In genomic region chr4:97751030-97751482, GRCm38 (mm10) we compare ENCODE assay signal across 8 mouse cellular contexts. TPM values are rescaled to one million over a fixed set of nuclear protein-coding genes. Genes with fewer than 3 reads are reported as not detected.
DNase-seq lines count a peak whose midpoint lies in the region; ATAC-seq lines count a peak whose summit lies in the region.

No protein-coding gene starts in this region.

- intact Hi-C loops in left cerebral cortex, postnatal 36 days (cut with DNase I) = loop anchor here (1.0 to 10.0 kb wide), 5 partner anchors 251 to 694 kb away; no protein-coding TSS in a partner anchor

- peak overlapping the region; percentile 78 for H3K9ac ChIP-seq in intestine, embryonic 16.5 days (ENCODE audit: low read depth, low read length)

- no peaks in the 10 kb centered on the region for H3K36me3 ChIP-seq in embryonic facial prominence, embryonic 10.5 days (replicated peaks)
- no peaks in the 10 kb centered on the region for H3K36me3 ChIP-seq in intestine, embryonic 16.5 days (ENCODE audit: control insufficient read depth, insufficient read depth, low read length)
- H3K36me3 ChIP-seq in midbrain, embryonic 10.5 days = no peaks in the 10 kb centered on the region

- ATAC-seq in intestine, embryonic 16.5 days = peak; percentile 89

- DNase-seq in adrenal gland, postnatal 14 days = peak; percentile 97
- peak; percentile 90 for DNase-seq in embryonic facial prominence, embryonic 10.5 days (ENCODE audit: low spot score)
- peak; percentile 85 to 94 for DNase-seq in gastrocnemius, postnatal 4 days (ENCODE audit: low spot score in 2 of 2)
- peak; percentile 80 to 87 for DNase-seq in left cerebral cortex, postnatal 36 days (ENCODE audit: low spot score in 2 of 2)
- DNase-seq in midbrain, embryonic 10.5 days (ENCODE audit: low spot score) = peak; percentile 89
- peak; percentile 94 for DNase-seq in right cerebral cortex, postnatal 4 days
- DNase-seq in yolk sac, embryonic 10.5 days (ENCODE audit: low spot score) = peak; percentile 78

- H3K4me1 ChIP-seq in embryonic facial prominence, embryonic 10.5 days = peaks cover 42% of the 10 kb centered on the region
- peaks cover 14% of the 10 kb centered on the region; the same call in 1 of the 2 replicates for H3K4me1 ChIP-seq in intestine, embryonic 16.5 days (ENCODE audit: control insufficient read depth, insufficient read depth, low read length)
- H3K4me1 ChIP-seq in midbrain, embryonic 10.5 days = peaks cover 36% of the 10 kb centered on the region

- H3K4me2 ChIP-seq in intestine, embryonic 16.5 days (ENCODE audit: low read depth, low read length) = peak overlapping the region; percentile 89

- H3K27ac ChIP-seq in embryonic facial prominence, embryonic 10.5 days (replicated peaks) = peak overlapping the region; percentile 80
- peak overlapping the region; percentile 88 for H3K27ac ChIP-seq in intestine, embryonic 16.5 days (ENCODE audit: low read length)
- peak overlapping the region; percentile 76 for H3K27ac ChIP-seq in midbrain, embryonic 10.5 days (replicated peaks)

- H3K9me3 ChIP-seq in embryonic facial prominence, embryonic 10.5 days = no peaks in the 10 kb centered on the region
- H3K9me3 ChIP-seq in intestine, embryonic 16.5 days (ENCODE audit: control insufficient read depth, low read length) = no peaks in the 10 kb centered on the region
- H3K9me3 ChIP-seq in midbrain, embryonic 10.5 days (replicated peaks) = no peaks in the 10 kb centered on the region

- peaks cover 86% of the 10 kb centered on the region for H3K27me3 ChIP-seq in embryonic facial prominence, embryonic 10.5 days (replicated peaks; ENCODE audit: low read depth, poor library complexity, severe bottlenecking)
- peaks cover 11% of the 10 kb centered on the region; the same call in 1 of the 2 replicates for H3K27me3 ChIP-seq in intestine, embryonic 16.5 days (replicated peaks; ENCODE audit: control insufficient read depth, insufficient read depth, low read length)
- H3K27me3 ChIP-seq in midbrain, embryonic 10.5 days (ENCODE audit: low read depth, poor library complexity, severe bottlenecking) = peaks cover 97% of the 10 kb centered on the region

- H3K4me3 ChIP-seq in embryonic facial prominence, embryonic 10.5 days = peak overlapping the region; percentile 61
- peak overlapping the region; percentile 58 for H3K4me3 ChIP-seq in intestine, embryonic 16.5 days (ENCODE audit: low read length)
- peak overlapping the region; percentile 57 for H3K4me3 ChIP-seq in midbrain, embryonic 10.5 days

- under 1% methylated on average over 20 of the region's 20 CpGs for WGBS in embryonic facial prominence, embryonic 10.5 days
- under 1% methylated on average over 20 of the region's 20 CpGs for WGBS in intestine, embryonic 16.5 days
- under 1% methylated on average over 20 of the region's 20 CpGs for WGBS in midbrain, embryonic 10.5 days

RNA-seq across cellular contexts. Expression of gene Nfia, which starts 21.5 kb away (rescaled TPM):
- 201 and 226 TPM in 2 replicates for total RNA-seq in adrenal gland, postnatal 14 days (2021)
- polyA plus RNA-seq in embryonic facial prominence, embryonic 10.5 days (2016; fragmentation: Nextera tagmentation; extraction: Ambion mirVana) = 8.0 and 17.0 TPM in 2 replicates
- 100 to 1,000 TPM; 166 to 173 TPM for total RNA-seq in gastrocnemius, postnatal 4 days (2021)
- 23.7 and 24.0 TPM in 2 replicates for polyA plus RNA-seq in intestine, embryonic 16.5 days (2015; fragmentation: Nextera tagmentation; extraction: Ambion mirVana)
- total RNA-seq in left cerebral cortex, postnatal 36 days (2021) = 10 to 100 TPM; 62.9 to 75.3 TPM
- 5.9 and 13.3 TPM in 2 replicates for polyA plus RNA-seq in midbrain, embryonic 10.5 days (2016; fragmentation: Nextera tagmentation; extraction: Ambion mirVana)

RNA-seq across cellular contexts. Expression of gene E130114P18Rik, which starts 26.8 kb away (rescaled TPM):
- not detected in 2 replicates for total RNA-seq in adrenal gland, postnatal 14 days (2021)
- polyA plus RNA-seq in embryonic facial prominence, embryonic 10.5 days (2016; fragmentation: Nextera tagmentation; extraction: Ambion mirVana) = 10.9 and 13.6 TPM in 2 replicates
- 1 to 10 TPM; 3.6 to 4.4 TPM for total RNA-seq in gastrocnemius, postnatal 4 days (2021)
- 2.5 and 2.6 TPM in 2 replicates for polyA plus RNA-seq in intestine, embryonic 16.5 days (2015; fragmentation: Nextera tagmentation; extraction: Ambion mirVana)
- total RNA-seq in left cerebral cortex, postnatal 36 days (2021) = 1 to 10 TPM; 5.0 to 5.9 TPM
- 2.7 and 3.9 TPM in 2 replicates for polyA plus RNA-seq in midbrain, embryonic 10.5 days (2016; fragmentation: Nextera tagmentation; extraction: Ambion mirVana)

Comparison
In these comparisons a context has a peak if more than half of its experiments do, and no peak if none do; other contexts are left out.
1. Peak in every context shown above with its lines: DNase-seq, ATAC-seq, H3K4me3 ChIP-seq and H3K27ac ChIP-seq.